Comparison of ENCODE assay signal across 8 mouse cellular contexts in genomic region chr5:76304452-76305341, GRCm38 (mm10). TPM values are rescaled to one million over a fixed set of nuclear protein-coding genes. Genes with fewer than 3 reads are reported as not detected.
DNase-seq lines count a peak whose midpoint lies in the region; ATAC-seq and TF ChIP-seq lines count a peak whose summit lies in the region.

Gene Clock (minus strand): TSS chr5:76304792.

- no peaks in the 10 kb centered on the region for H3K9me3 ChIP-seq in embryonic facial prominence, embryonic 12.5 days
- no peaks in the 10 kb centered on the region for H3K9me3 ChIP-seq in limb, embryonic 14.5 days (ENCODE audit: control insufficient read depth, low read length)
- no peaks in the 10 kb centered on the region for H3K9me3 ChIP-seq in midbrain, embryonic 16.5 days (replicated peaks; ENCODE audit: control insufficient read depth, low read length, poor library complexity, severe bottlenecking)

- peak; percentile 79 for ATAC-seq in embryonic facial prominence, embryonic 12.5 days (ENCODE audit: insufficient number of reproducible peaks, insufficient read depth, low FRiP score, low TSS enrichment)
- peak; percentile 91 for ATAC-seq in limb, embryonic 14.5 days (ENCODE audit: low FRiP score, low read depth)
- ATAC-seq in midbrain, embryonic 16.5 days = peak; percentile 91

- peak within 1 kb of the TSS; percentile 85 for H3K4me3 ChIP-seq in embryonic facial prominence, embryonic 12.5 days
- H3K4me3 ChIP-seq in limb, embryonic 14.5 days (replicated peaks; ENCODE audit: low read length) = peak within 1 kb of the TSS; percentile 95
- peak within 1 kb of the TSS; percentile 92 for H3K4me3 ChIP-seq in midbrain, embryonic 16.5 days (ENCODE audit: low read depth, low read length)
- H3K4me3 ChIP-seq in spleen, adult 2 months (ENCODE audit: extremely low read depth, insufficient read depth, insufficient read length) = peak within 1 kb of the TSS; percentile 96

- H3K27ac ChIP-seq in embryonic facial prominence, embryonic 12.5 days = peak within 1 kb of the TSS; percentile 97
- peak within 1 kb of the TSS; percentile 96 for H3K27ac ChIP-seq in limb, embryonic 14.5 days (replicated peaks; ENCODE audit: low read depth, low read length)
- peak within 1 kb of the TSS; percentile 97 for H3K27ac ChIP-seq in midbrain, embryonic 16.5 days (ENCODE audit: low read length)
- peak within 1 kb of the TSS; percentile 88 for H3K27ac ChIP-seq in spleen, adult 2 months (ENCODE audit: insufficient read depth, low read length)

- under 1% methylated on average over 85 of the region's 104 CpGs for WGBS in embryonic facial prominence, embryonic 12.5 days
- WGBS in limb, embryonic 14.5 days = under 1% methylated on average over 68 of the region's 104 CpGs
- under 1% methylated on average over 92 of the region's 104 CpGs for WGBS in midbrain, embryonic 16.5 days
- WGBS in spleen, adult 2 months = under 1% methylated on average over 85 of the region's 104 CpGs

- H3K27me3 ChIP-seq in embryonic facial prominence, embryonic 12.5 days = no peaks in the 10 kb centered on the region
- H3K27me3 ChIP-seq in limb, embryonic 14.5 days (ENCODE audit: control insufficient read depth, insufficient read depth, low read length) = no peaks in the 10 kb centered on the region
- H3K27me3 ChIP-seq in midbrain, embryonic 16.5 days (ENCODE audit: control insufficient read depth, insufficient read depth, low read depth, low read length) = no peaks in the 10 kb centered on the region
- H3K27me3 ChIP-seq in spleen, adult 2 months (ENCODE audit: control insufficient read depth, insufficient read depth, low read length) = no peaks in the 10 kb centered on the region

- H3K4me1 ChIP-seq in embryonic facial prominence, embryonic 12.5 days = peaks cover 9% of the 10 kb centered on the region; the same call in 1 of the 2 replicates
- H3K4me1 ChIP-seq in limb, embryonic 14.5 days (ENCODE audit: control insufficient read depth, insufficient read depth, low read length) = peaks cover 11% of the 10 kb centered on the region; the same call in 1 of the 2 replicates
- H3K4me1 ChIP-seq in midbrain, embryonic 16.5 days (ENCODE audit: control insufficient read depth, insufficient read depth, low read length) = peaks cover 29% of the 10 kb centered on the region
- H3K4me1 ChIP-seq in spleen, adult 2 months (ENCODE audit: control insufficient read depth, insufficient read depth, insufficient read length) = no peaks in the 10 kb centered on the region; the same call in none of the 2 replicates

- TF ChIP-seq CTCF in spleen, adult 2 months (IDR thresholded peaks at IDR 0.05; ENCODE audit: extremely low read depth, insufficient read depth, insufficient read length, insufficient replicate concordance) = no peak

- DNase-seq in 3T3-L1 (ENCODE audit: low read depth, low spot score) = peak; percentile 85
- DNase-seq in adrenal gland, postnatal 36 days = peak; percentile 93 to 96
- DNase-seq in heart, adult 8-10 months (ENCODE audit: low spot score) = peak; percentile 86
- peak; percentile 89 for DNase-seq in kidney, adult 9 months
- DNase-seq in limb, embryonic 14.5 days (ENCODE audit: low spot score) = peak; percentile 79
- peak; percentile 52 to 83 for DNase-seq in spleen, adult 2 months (ENCODE audit: low read depth in 1 of 2, low spot score in 2 of 2)

- peak within 1 kb of the TSS; percentile 82 for H3K9ac ChIP-seq in embryonic facial prominence, embryonic 12.5 days
- H3K9ac ChIP-seq in limb, embryonic 14.5 days (ENCODE audit: low read depth, low read length, severe bottlenecking) = peak within 1 kb of the TSS; percentile 93
- peak within 1 kb of the TSS; percentile 88 for H3K9ac ChIP-seq in midbrain, embryonic 16.5 days (ENCODE audit: low read depth, low read length)

- 0 out of 2 replicates have a peak, but pooled peaks have one; percentile 53 for TF ChIP-seq POLR2A in limb, embryonic 14.5 days (IDR thresholded peaks at IDR 0.05; ENCODE audit: borderline replicate concordance, extremely low read depth, insufficient read depth, insufficient read length)
- TF ChIP-seq POLR2A in spleen, adult 2 months (IDR thresholded peaks at IDR 0.05; ENCODE audit: low read depth, low read length) = no peak; the same call in 1 of the 2 replicates

- peak within 1 kb of the TSS; percentile 83 for H3K4me2 ChIP-seq in embryonic facial prominence, embryonic 12.5 days (replicated peaks)
- H3K4me2 ChIP-seq in limb, embryonic 14.5 days (replicated peaks; ENCODE audit: low read depth, low read length, severe bottlenecking) = peak within 1 kb of the TSS; percentile 86
- H3K4me2 ChIP-seq in midbrain, embryonic 16.5 days (ENCODE audit: low read length) = peak within 1 kb of the TSS; percentile 84

- H3K36me3 ChIP-seq in embryonic facial prominence, embryonic 12.5 days = no peaks in the 10 kb centered on the region
- H3K36me3 ChIP-seq in limb, embryonic 14.5 days (ENCODE audit: control insufficient read depth, insufficient read depth, low read length) = 0 out of 2 replicates have a peak, but pooled peaks cover 4% of the 10 kb centered on the region
- H3K36me3 ChIP-seq in midbrain, embryonic 16.5 days (ENCODE audit: control insufficient read depth, insufficient read depth, low read length) = no peaks in the 10 kb centered on the region
- no peaks in the 10 kb centered on the region for H3K36me3 ChIP-seq in spleen, adult 2 months (ENCODE audit: control insufficient read depth, insufficient read depth, low read length)

RNA-seq across cellular contexts. Expression of gene Clock, which starts in this region (rescaled TPM):
- 10 to 100 TPM; 39.8 to 54.8 TPM for total RNA-seq in adrenal gland, postnatal 36 days (2021)
- 13.2 and 14.4 TPM in 2 replicates for polyA plus RNA-seq in embryonic facial prominence, embryonic 12.5 days (2016; fragmentation: Nextera tagmentation; extraction: Ambion mirVana)
- total RNA-seq in heart, adult 8-10 months (2022) = 10 to 100 TPM; 22.9 to 28.9 (median 23.7) TPM
- 11.7 and 13.3 TPM in 2 replicates for polyA plus RNA-seq in limb, embryonic 14.5 days (2012; rRNA removed)
- polyA plus RNA-seq in limb, embryonic 14.5 days (2014; fragmentation: Nextera tagmentation; extraction: Ambion mirVana) = 15.9 and 18.5 TPM in 2 replicates
- 13.4 and 15.1 TPM in 2 replicates for polyA plus RNA-seq in midbrain, embryonic 16.5 days (2015; fragmentation: Nextera tagmentation; extraction: Ambion mirVana)
- polyA plus RNA-seq in spleen, adult 2 months (2012; rRNA removed) = 5.1 and 5.6 TPM in 2 replicates

Comparison
In these comparisons a context has a peak if more than half of its experiments do, and no peak if none do; other contexts are left out.
1. Peak in every context shown above with its lines: DNase-seq, ATAC-seq, H3K4me3 ChIP-seq and H3K27ac ChIP-seq.